Mouse (Mus musculus) stomach, postnatal 0 days (tissue): ENCODE results near the gene 4930564D02Rik.

Source experiments
- CTCF ChIP-seq: IDR thresholded peaks from 2 replicates; pipeline ENCODE4 v1.5.1; 2016; ENCODE audit warnings: antibody characterized with exemption, low read depth, mild to moderate bottlenecking, moderate library complexity
- EP300 ChIP-seq: optimal IDR thresholded peaks from 2 replicates; pipeline ENCODE3; 2016; ENCODE audit warnings: antibody characterized with exemption

DNA sequence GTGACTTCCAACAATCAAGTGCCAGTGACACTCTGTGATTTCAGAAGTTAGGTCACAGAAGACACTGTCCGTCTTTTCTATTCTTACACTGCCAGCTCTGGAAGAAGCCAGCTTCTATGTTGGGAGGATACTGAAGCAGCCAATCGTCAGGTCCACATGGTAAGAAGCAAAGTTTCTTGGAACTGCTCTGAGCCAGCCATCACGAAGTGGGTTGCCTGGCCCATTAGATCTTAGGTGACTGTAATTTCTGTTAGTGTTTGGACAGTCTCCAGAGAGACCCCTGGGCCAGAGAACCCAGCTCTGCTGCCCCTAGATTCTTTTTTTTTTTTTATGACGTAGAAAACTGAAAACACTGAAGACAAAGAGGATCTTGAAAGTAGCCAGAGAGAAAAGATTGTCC lies 30.9 kb downstream of the 4930564D02Rik start:
- no peak for TF ChIP-seq CTCF
- no peak for TF ChIP-seq EP300
